Mouse (Mus musculus) stomach, embryonic 15.5 days (tissue): ENCODE measurements at regions not wholly inside any gene's neighbourhood (a gene's known extent, or its start where the extent isn't known, plus 50 kb on each side); places are given as distances from the start of the nearest gene placed in this dataset.

Experiments
- ATAC-seq: fragments of 200-750 bp; cut with Nextera tagmentation; 2 replicates; pipeline ENCODE4 v1.8.0; 2017; ENCODE audit warnings: low read depth, moderate number of reproducible peaks, moderate TSS enrichment; ENCODE audit not compliant: insufficient read depth, low FRiP score
- H3K27ac ChIP-seq: fragments of 300-500 bp; sonication (generic); 2 replicates; pipeline ENCODE4 v1.5.1; 2015; ENCODE audit warnings: mild to moderate bottlenecking, inconsistent platforms
- H3K27me3 ChIP-seq: fragments of 300-500 bp; sonication (generic); replicated peaks from 2 replicates; pipeline ENCODE4 v1.6.1; 2015; ENCODE audit warnings: inconsistent platforms
- H3K36me3 ChIP-seq: fragments of 300-500 bp; sonication (generic); 2 replicates; pipeline ENCODE4 v1.6.1; 2015; ENCODE audit warnings: inconsistent platforms
- H3K4me1 ChIP-seq: fragments of 300-500 bp; sonication (generic); 2 replicates; pipeline ENCODE4 v1.6.1; 2015; ENCODE audit warnings: inconsistent platforms
- H3K4me2 ChIP-seq: fragments of 300-500 bp; sonication (generic); 2 replicates; pipeline ENCODE4 v1.6.1; 2015; ENCODE audit warnings: mild to moderate bottlenecking, inconsistent platforms
- H3K4me3 ChIP-seq: fragments of 300-500 bp; sonication (generic); replicated peaks from 2 replicates; pipeline ENCODE4 v1.5.1; 2015; ENCODE audit warnings: inconsistent platforms
- H3K9ac ChIP-seq: fragments of 300-500 bp; sonication (generic); 2 replicates; pipeline ENCODE4 v1.6.1; 2015; ENCODE audit warnings: inconsistent platforms
- H3K9me3 ChIP-seq: fragments of 300-500 bp; sonication (generic); 2 replicates; pipeline ENCODE4 v1.6.1; 2016; ENCODE audit warnings: inconsistent platforms
- WGBS: fragments of 180-500 bp; shearing (Covaris S2); methylation state at CpG from one replicate; pipeline ENCODE4 v1.1.7; 2015; 5-methylcytosine and 5-hydroxymethylcytosine counted together

DNA sequence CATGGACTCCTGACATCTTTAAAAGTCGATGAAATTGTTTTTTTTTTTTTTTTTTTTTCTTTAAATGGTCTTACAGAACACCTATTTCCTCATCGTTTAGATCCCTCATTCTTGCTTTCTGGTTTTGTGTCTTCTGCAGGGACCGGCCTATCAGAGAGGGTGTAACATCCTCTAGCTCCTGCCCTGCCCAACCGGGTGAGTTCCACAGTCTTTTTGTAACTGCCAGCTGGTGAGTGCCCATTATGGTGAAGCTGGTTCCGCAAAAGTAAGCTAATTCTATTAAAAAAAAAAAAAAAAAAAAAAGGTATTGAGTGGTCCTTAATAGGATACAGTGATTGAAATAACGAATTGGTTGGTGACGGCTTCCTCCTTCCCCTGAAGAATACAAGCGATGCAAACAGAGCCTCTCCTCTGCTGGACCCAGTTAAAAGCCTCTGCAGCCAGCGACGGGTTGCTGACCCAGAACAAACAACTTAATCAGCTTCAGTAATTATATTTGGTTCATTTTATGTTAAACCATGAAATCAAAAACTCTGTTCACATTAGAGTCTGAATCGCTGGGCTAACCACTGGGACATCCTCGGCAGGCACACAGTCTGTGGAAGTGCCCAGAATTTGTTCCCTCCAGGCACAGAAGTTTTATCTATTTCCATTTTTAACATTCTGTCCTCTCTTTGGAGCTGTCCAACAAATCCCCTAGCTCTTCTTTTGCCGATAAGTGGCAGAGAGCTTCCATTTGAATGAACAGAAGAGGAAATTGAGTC is 126.9 kb upstream of the Pabpc6 start:
- Histone ChIP-seq H3K27me3 (no peaks in the 10 kb centered on the region), H3K4me1 (no peaks in the 10 kb centered on the region), H3K27ac (no peak overlapping the region), H3K4me2 (no peak overlapping the region), H3K9ac (no peak overlapping the region), H3K9me3 (no peaks in the 10 kb centered on the region), H3K4me3 (no peak overlapping the region), H3K36me3 (no peaks in the 10 kb centered on the region)
- 75% methylated on average over 13 of the region's 13 CpGs for WGBS
- ATAC-seq = no peak

DNA sequence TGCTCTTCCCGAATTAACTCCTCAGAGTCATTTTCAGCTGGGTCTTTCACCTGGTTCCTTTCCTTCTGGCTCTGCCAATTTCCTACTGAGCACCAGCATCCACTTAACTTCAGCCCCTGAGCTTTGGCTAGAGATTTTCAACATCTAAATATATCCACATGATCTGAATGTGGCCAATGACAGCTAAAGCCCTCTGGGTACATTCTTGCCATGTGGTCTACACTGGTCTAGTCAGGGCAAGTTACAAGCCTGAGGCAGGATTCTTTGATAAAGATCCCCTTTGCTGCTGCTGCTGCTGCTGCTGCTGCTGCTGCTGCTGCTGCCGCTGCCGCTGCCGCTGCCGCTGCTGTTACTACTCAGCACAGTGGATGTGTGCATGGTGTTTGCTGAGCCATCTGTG is 109.3 kb upstream of the Pabpc6 start:
- no peak for ATAC-seq
- H3K4me1 ChIP-seq = no peaks in the 10 kb centered on the region

DNA sequence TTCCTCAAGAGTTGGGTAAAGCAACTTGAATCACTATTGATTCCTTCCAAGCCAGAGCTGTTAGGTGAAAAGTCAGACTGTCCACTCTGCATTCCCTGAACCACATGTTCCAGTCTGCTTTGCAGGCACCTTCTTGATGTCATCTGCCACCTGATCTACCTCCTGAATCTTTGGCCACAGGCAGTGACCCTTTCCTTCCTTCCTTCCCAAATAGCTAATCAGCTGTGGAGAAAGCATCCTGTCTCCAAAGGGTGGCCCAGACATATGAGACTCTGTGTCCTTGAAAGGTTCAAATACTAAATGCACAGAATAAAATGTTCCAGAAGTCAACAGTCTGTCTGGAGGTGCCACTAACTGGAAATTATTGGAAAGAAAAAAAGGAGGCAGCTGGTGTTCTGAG is 107.6 kb upstream of the Pabpc6 start:
- ATAC-seq = no peak
- Histone ChIP-seq H3K36me3 (no peaks in the 10 kb centered on the region), H3K9ac (no peak overlapping the region), H3K4me2 (no peak overlapping the region), H3K27me3 (no peaks in the 10 kb centered on the region), H3K9me3 (no peaks in the 10 kb centered on the region), H3K27ac (no peak overlapping the region), H3K4me1 (no peaks in the 10 kb centered on the region), H3K4me3 (no peak overlapping the region)

More for the DNA sequence above, 109.3 kb upstream of the Pabpc6 start:
- H3K27ac ChIP-seq = no peak overlapping the region
- 78% methylated on average over 5 of the region's 5 CpGs for WGBS
- H3K27me3 ChIP-seq = no peaks in the 10 kb centered on the region
- no peak overlapping the region for H3K4me3 ChIP-seq
- no peak overlapping the region for H3K4me2 ChIP-seq
- no peaks in the 10 kb centered on the region for H3K36me3 ChIP-seq
- no peak overlapping the region for H3K9ac ChIP-seq
- no peaks in the 10 kb centered on the region for H3K9me3 ChIP-seq

DNA sequence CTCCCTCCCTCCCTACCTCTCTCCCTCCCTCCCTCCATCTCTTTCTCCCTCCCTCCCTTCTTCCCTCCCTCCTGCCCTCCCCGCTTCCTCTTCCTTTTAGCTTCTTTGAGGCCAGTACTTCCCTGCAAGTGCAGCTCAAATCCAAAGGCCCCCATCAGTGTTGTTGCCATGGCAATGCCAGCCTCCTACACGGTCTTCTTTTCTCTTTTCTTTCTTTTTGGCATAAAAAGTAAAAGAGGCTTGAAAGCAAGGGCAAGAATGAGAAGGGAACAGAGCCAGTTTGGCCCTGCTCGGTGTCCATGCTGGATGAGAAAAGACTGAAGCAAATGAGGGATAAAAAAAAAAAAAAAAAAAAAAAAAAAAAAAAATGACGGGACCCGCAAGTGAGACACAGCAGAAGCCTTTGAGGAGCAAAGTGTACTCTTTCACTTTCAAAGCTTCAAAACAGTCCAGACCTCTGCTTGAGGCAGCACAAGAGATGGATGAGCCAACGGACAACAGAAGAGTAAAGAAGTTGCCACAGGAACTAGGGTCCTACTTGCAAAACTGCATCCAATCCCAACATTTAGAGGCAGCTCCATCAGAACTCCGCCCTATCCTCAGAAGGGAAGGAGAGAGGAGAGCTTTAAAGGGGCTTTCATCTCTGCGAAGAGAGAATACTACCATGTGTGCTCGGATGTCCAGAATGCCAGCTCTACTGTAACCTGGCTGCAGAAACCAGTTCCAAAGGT is 106.9 kb upstream of the Pabpc6 start:
- WGBS = 55% methylated on average over 8 of the region's 9 CpGs

DNA sequence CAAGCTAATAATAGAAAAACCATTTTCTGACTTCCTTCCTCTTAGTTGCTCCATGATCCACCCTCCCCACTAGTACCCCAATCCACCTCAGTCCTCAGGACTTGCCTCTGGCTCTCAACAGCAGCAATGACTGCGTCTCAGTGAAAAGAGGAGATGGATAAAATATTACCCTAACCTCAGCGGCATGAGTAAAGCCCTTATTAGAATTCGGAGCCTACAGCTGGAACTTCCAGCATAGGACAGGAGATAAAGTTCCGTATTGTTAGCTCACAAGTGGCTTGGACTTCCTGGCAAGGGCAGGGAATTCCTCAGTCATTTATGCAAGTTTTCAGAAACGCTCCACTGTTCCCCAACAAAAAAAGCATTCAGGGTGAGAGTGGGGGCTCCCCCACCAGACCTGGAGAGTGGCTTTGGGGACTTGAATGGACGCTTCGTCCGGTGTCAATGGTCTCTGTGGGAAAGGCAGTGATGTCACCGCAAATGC is 106.2 kb upstream of the Pabpc6 start:
- Histone ChIP-seq H3K9me3 (no peaks in the 10 kb centered on the region), H3K27me3 (no peaks in the 10 kb centered on the region), H3K9ac (no peak overlapping the region), H3K4me1 (no peaks in the 10 kb centered on the region), H3K4me2 (no peak overlapping the region), H3K36me3 (no peaks in the 10 kb centered on the region), H3K27ac (peak overlapping the region; percentile 57), H3K4me3 (no peak overlapping the region)
- 62% methylated on average over 9 of the region's 9 CpGs for WGBS
- ATAC-seq = no peak

More for the DNA sequence above, 106.9 kb upstream of the Pabpc6 start:
- no peak overlapping the region for H3K4me3 ChIP-seq
- ATAC-seq = no peak
- no peaks in the 10 kb centered on the region for H3K27me3 ChIP-seq
- H3K36me3 ChIP-seq = no peaks in the 10 kb centered on the region
- no peaks in the 10 kb centered on the region for H3K9me3 ChIP-seq
- no peak overlapping the region for H3K27ac ChIP-seq
- H3K4me1 ChIP-seq = no peaks in the 10 kb centered on the region
- no peak overlapping the region for H3K9ac ChIP-seq
- no peak overlapping the region for H3K4me2 ChIP-seq

DNA sequence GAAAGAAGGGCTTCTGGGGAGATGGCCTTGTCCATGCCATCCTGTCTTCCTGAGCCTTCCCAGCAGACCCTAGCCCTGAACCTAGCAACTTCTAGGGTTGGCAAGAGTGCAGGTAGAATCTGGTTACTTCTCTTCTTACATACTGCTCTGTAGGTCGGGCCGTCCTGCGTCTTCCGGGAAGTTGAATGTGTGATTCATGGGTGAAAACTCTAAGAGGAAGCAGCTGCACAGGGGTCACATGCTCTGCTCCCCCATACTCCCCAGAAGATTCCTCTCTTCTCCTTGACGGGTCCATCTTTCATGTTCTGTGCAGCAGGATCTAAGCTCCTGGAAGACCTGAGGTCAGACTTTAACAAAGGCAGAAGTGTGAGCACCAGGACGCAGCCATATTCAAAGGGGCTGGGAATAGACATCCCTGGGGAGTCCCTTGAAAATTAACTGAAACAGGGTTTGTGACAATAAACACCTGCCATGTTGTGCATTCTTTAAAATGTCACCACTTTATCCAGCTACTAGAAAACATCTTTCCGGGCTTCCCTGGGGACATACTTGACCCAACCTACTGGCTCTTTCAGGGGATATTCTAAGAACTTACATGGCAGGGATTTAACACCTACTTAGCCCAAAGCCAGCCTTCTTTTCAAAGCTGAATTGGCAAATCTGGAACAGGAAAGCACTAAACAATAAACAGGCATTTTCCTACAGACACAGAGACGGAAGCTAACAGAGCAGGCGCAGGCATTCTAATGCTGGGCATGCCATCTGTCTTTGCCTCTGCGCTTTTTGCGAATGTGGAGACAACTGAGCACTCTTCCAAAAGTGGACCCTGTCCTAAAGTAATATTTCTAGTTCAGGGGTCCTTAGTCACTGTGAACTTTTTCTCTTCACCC is 105.5 kb upstream of the Pabpc6 start:
- no peaks in the 10 kb centered on the region for H3K9me3 ChIP-seq

DNA sequence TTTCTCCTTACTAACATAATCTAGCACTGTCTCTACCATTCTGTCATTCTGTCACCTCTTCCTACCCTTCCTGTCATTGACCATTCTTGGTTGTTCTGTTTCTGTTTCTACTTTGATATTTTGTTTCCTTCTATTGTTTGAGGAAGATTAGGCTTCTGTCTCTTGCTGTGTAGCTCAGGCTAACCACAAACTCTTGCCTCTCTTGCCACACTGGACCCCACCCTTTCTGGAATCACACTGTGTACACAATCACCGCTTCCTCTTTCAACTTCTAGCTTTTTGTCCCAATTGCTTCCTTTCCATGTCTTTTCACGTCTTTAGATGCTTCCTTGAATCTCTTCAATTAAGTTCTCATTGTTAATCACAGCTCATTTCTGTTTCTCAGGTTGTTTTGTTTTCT is 104.2 kb upstream of the Pabpc6 start:
- H3K27me3 ChIP-seq = no peaks in the 10 kb centered on the region
- H3K4me2 ChIP-seq = no peak overlapping the region
- no peak for ATAC-seq
- H3K9me3 ChIP-seq = no peaks in the 10 kb centered on the region
- H3K4me1 ChIP-seq = no peaks in the 10 kb centered on the region
- H3K36me3 ChIP-seq = no peaks in the 10 kb centered on the region
- 63% methylated on average over 2 of the region's 2 CpGs for WGBS
- no peak overlapping the region for H3K9ac ChIP-seq
- no peak overlapping the region for H3K27ac ChIP-seq
- H3K4me3 ChIP-seq = no peak overlapping the region

More for the DNA sequence above, 105.5 kb upstream of the Pabpc6 start:
- Histone ChIP-seq H3K36me3 (no peaks in the 10 kb centered on the region), H3K27me3 (no peaks in the 10 kb centered on the region), H3K4me1 (no peaks in the 10 kb centered on the region), H3K27ac (peak overlapping the region; percentile 57), H3K9ac (no peak overlapping the region), H3K4me3 (no peak overlapping the region), H3K4me2 (no peak overlapping the region)
- WGBS = 62% methylated on average over 11 of the region's 11 CpGs
- ATAC-seq = no peak

DNA sequence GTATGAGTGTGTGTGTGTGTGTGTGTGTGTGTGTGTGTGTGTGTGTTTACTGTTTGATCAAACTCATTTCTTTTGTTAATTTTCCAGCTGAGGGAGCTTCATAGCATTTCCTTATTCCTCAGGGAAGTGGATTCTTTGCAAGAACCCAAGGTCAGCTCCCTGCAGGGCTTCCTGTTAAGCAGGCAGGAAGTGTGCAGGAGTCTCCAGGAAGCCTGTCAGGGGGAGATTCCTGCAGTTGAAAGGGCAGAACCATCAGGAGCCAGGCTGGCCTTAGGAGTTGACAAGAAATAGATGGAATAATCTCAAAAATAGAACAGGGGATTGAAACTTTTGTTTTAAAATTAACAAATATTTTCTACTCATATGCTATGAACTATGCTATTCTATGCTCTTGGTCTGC is 98.8 kb upstream of the Pabpc6 start:
- Histone ChIP-seq H3K36me3 (no peaks in the 10 kb centered on the region), H3K27ac (no peak overlapping the region), H3K4me2 (no peak overlapping the region), H3K9ac (no peak overlapping the region), H3K27me3 (no peaks in the 10 kb centered on the region), H3K4me1 (peaks cover 4% of the 10 kb centered on the region; the same call in 1 of the 2 replicates), H3K4me3 (no peak overlapping the region), H3K9me3 (no peaks in the 10 kb centered on the region)
- ATAC-seq = no peak

DNA sequence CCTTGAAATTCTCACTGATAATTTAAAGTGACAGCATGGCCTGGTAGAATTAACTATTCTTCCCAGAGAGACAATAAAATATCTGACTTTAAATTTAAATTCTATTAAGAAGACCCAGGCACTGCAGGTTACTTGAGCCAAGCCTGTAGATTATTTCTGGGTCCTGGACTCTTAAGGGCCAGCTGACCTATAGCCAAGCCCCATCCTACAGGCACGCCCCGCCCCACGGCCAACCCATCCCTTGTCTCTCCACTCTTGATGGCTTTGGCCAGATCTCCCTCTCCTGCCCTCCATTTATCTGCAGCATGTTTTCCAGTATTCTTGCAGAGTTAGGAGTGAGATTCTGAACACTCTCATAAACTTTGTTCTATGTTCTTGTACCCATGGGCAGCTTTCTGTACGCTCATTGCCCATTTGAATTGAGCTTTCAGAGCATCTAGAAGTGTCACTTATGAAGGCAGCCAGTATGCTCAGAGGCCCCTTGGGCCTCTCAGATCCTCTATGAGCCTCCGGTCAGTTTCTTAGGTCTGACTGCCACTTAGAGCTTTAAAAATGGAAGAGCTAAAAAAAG is 96.2 kb upstream of the Pabpc6 start:
- peaks cover 4% of the 10 kb centered on the region; the same call in 1 of the 2 replicates for H3K4me1 ChIP-seq
- H3K36me3 ChIP-seq = no peaks in the 10 kb centered on the region
- no peak for ATAC-seq
- H3K4me3 ChIP-seq = no peak overlapping the region
- H3K4me2 ChIP-seq = no peak overlapping the region
- no peak overlapping the region for H3K9ac ChIP-seq
- H3K27ac ChIP-seq = no peak overlapping the region
- no peaks in the 10 kb centered on the region for H3K9me3 ChIP-seq
- WGBS = 85% methylated on average over 5 of the region's 5 CpGs
- H3K27me3 ChIP-seq = no peaks in the 10 kb centered on the region

DNA sequence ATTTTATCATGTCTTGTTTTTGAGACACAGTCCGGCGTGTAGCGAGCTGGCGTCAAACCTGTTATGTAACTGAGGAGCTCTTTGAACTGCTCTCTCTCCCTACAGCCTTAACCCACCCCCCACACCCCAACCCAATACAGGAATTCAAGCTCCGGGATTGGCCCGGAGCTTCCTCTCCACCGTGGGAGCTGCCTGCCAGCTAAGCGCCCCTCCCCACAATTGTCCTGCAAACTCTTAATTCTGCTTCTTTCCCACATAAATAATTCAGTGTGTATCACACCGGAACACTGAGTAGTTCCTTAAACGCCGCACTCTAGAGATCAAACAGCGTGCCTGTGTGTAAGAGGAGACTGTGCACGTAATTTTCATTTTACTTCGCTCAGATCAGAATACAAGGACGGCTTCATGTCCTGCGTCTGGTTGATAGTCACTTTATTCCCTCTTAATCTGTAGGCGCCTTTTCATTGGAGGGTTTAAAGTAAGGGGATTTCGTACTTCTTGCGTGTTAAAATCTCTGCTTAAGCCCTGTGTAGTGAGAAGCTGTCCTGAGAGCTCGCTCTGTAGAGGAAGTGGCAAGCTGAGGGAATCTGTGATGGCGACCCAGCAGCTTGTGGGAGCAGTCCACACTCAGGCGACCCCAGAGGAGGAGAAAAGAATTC is 95.3 kb upstream of the Pabpc6 start:
- H3K4me3 ChIP-seq = peak overlapping the region; percentile 41
- H3K36me3 ChIP-seq = no peaks in the 10 kb centered on the region
- H3K27me3 ChIP-seq = no peaks in the 10 kb centered on the region
- no peak overlapping the region; the same call in 1 of the 2 replicates for H3K27ac ChIP-seq
- peak overlapping the region; percentile 74 for H3K4me2 ChIP-seq
- WGBS = 3% methylated on average over 22 of the region's 22 CpGs
- no peaks in the 10 kb centered on the region for H3K9me3 ChIP-seq
- no peak overlapping the region for H3K9ac ChIP-seq
- peaks cover 4% of the 10 kb centered on the region; the same call in 1 of the 2 replicates for H3K4me1 ChIP-seq
- no peak; the same call in 1 of the 2 replicates for ATAC-seq

DNA sequence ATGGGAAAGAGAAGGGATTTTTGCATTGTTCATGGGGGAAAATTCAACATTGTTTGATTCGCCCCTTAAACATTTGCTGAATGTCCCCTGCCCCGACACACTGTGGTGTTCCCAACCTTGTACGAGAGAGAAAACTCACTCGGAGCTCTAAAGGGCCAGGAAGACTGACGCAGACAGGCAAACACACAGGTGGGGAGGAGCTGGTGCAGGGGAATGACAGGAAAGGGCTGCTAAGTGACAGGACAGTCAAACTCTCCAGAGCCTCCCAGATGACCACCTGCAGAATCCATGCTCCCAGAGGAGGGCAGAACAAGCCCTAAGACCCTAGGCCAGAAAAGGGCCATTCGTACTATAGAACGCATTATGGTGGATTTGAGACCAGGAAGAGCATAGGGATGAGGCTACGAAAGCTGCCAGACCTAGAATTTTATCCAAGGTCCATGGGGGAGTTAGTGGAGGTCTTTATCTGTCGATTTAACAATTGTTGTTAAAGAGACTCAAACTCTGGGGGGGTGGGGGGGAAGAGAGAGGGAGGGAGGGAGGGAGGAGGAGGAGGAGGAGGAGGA is 94.6 kb upstream of the Pabpc6 start:
- peaks cover 4% of the 10 kb centered on the region; the same call in 1 of the 2 replicates for H3K4me1 ChIP-seq
- WGBS = 21% methylated on average over 9 of the region's 9 CpGs
- H3K27me3 ChIP-seq = no peaks in the 10 kb centered on the region
- H3K9me3 ChIP-seq = no peaks in the 10 kb centered on the region
- no peak overlapping the region for H3K27ac ChIP-seq
- H3K4me2 ChIP-seq = peak overlapping the region; percentile 48
- no peak overlapping the region for H3K9ac ChIP-seq
- H3K36me3 ChIP-seq = no peaks in the 10 kb centered on the region
- no peak for ATAC-seq
- H3K4me3 ChIP-seq = peak overlapping the region; percentile 11; the same call in 1 of the 2 replicates
